Mouse (Mus musculus) lung, embryonic 14.5 days (tissue): ENCODE results near the gene Golgb1. TPM values are rescaled to one million over a fixed set of nuclear protein-coding genes. Genes with fewer than 3 reads are reported as not detected.
"Not testable (repeated sequence)": the region's sequence is repeated elsewhere in the genome, so short reads cannot be mapped to it uniquely, and the experiment has no call there.

ENCODE experiments used
- ATAC-seq: fragments of 200-750 bp; cut with Nextera tagmentation; 2 replicates; pipeline ENCODE4 v1.8.0; 2017; ENCODE audit warnings: mild to moderate bottlenecking, moderate TSS enrichment, moderate library complexity; ENCODE audit not compliant: insufficient read depth
- DNase-seq: peaks from one replicate; pipeline ENCODE4 v3.0.0-alpha.2; 2015
- H3K27ac ChIP-seq: fragments of 300-500 bp; sonication (generic); 2 replicates; pipeline ENCODE4 v1.5.1; 2014; ENCODE audit warnings: low read depth, mild to moderate bottlenecking, moderate library complexity
- H3K27me3 ChIP-seq: fragments of 300-500 bp; sonication (generic); 2 replicates; pipeline ENCODE4 v1.6.1; 2014; ENCODE audit warnings: low read length, control low read depth; ENCODE audit not compliant: insufficient read depth
- H3K36me3 ChIP-seq: fragments of 300-500 bp; sonication (generic); 2 replicates; pipeline ENCODE4 v1.6.1; 2014; ENCODE audit warnings: control low read depth; ENCODE audit not compliant: insufficient read depth
- H3K4me1 ChIP-seq: fragments of 300-500 bp; sonication (generic); 2 replicates; pipeline ENCODE4 v1.6.1; 2014; ENCODE audit warnings: antibody characterized with exemption, control low read depth; ENCODE audit not compliant: insufficient read depth
- H3K4me2 ChIP-seq: fragments of 300-500 bp; sonication (generic); 2 replicates; pipeline ENCODE4 v1.6.1; 2014; ENCODE audit warnings: mild to moderate bottlenecking
- H3K4me3 ChIP-seq: fragments of 300-500 bp; sonication (generic); 2 replicates; pipeline ENCODE4 v1.5.1; 2014; ENCODE audit warnings: low read depth, low read length
- H3K9ac ChIP-seq: fragments of 300-500 bp; sonication (generic); 2 replicates; pipeline ENCODE4 v1.6.1; 2014
- H3K9me3 ChIP-seq: fragments of 300-500 bp; sonication (generic); 2 replicates; pipeline ENCODE4 v1.6.1; 2016; ENCODE audit warnings: low read depth, low read length, control low read depth
- CTCF ChIP-seq: IDR thresholded peaks from 2 replicates; pipeline ENCODE4 v1.5.1; 2016; ENCODE audit warnings: antibody characterized with exemption, low read depth
- WGBS: fragments of 180-500 bp; shearing (Covaris S2); extraction: QIAGEN DNeasy Blood & Tissue Kit; methylation state at CpG from one replicate; pipeline ENCODE4 v1.1.7; 2014; 5-methylcytosine and 5-hydroxymethylcytosine counted together
- polyA plus RNA-seq: library from polyadenylated mRNA; unstranded; fragments of >200 nt; fragmentation: Nextera tagmentation; extraction: Ambion mirVana; gene quantifications from 2 replicates; pipeline ENCODE4 v1.2.1, GENCODE M21; 2014

The Golgb1 gene
- polyA plus RNA-seq, result 89.9 and 96.8 TPM in 2 replicates

- peak within 1 kb of the TSS; percentile 68 for H3K4me2 ChIP-seq
- peak within 1 kb of the TSS; percentile 73 for H3K27ac ChIP-seq
- peak; percentile 99 for DNase-seq
- H3K4me3 ChIP-seq, result peak within 1 kb of the TSS; percentile 79
- peak within 1 kb of the TSS; percentile 85 for H3K9ac ChIP-seq
- peaks cover 16% of the 10 kb centered on the region for H3K36me3 ChIP-seq
- no peaks in the 10 kb centered on the region for H3K4me1 ChIP-seq
- H3K27me3 ChIP-seq, result no peaks in the 10 kb centered on the region
- peak; percentile 100 for ATAC-seq
- no peak for TF ChIP-seq CTCF
- H3K9me3 ChIP-seq, result no peaks in the 10 kb centered on the region
- under 1% methylated on average over 43 of the region's 43 CpGs for WGBS
Measured at GRCm38 (mm10) chr16:36874583-36875275, at the start of gene Golgb1, which contains the start of gene Eaf2. Golgb1 (plus strand) TSS chr16:36875140. Eaf2 (minus strand) TSS chr16:36875003.

GRCm38 (mm10) chr16:36827611-36828053 lies 47.3 kb upstream of the Golgb1 start:
- no peak for DNase-seq
- TF ChIP-seq CTCF, result no peak
- Histone ChIP-seq H3K27ac (no peak overlapping the region), H3K27me3 (no peaks in the 10 kb centered on the region), H3K9ac (peak overlapping the region; percentile 88), H3K9me3 (no peaks in the 10 kb centered on the region), H3K36me3 (peaks cover 5% of the 10 kb centered on the region), H3K4me2 (peak overlapping the region; percentile 86), H3K4me1 (no peaks in the 10 kb centered on the region), H3K4me3 (peak overlapping the region; percentile 87)
- 5% methylated on average over 11 of the region's 11 CpGs for WGBS
- no peak for ATAC-seq

GRCm38 (mm10) chr16:36828054-36828786 lies 46.7 kb upstream of the Golgb1 start, which contains the start of gene Iqcb1:
Iqcb1 (plus strand) TSS chr16:36828385.
- no peaks in the 10 kb centered on the region for H3K9me3 ChIP-seq
- H3K4me1 ChIP-seq, result no peaks in the 10 kb centered on the region
- H3K36me3 ChIP-seq, result peaks cover 5% of the 10 kb centered on the region
- peak within 1 kb of the TSS; percentile 88 for H3K9ac ChIP-seq
- peak; percentile 87 for DNase-seq
- H3K27me3 ChIP-seq, result no peaks in the 10 kb centered on the region
- TF ChIP-seq CTCF, result 0 out of 2 replicates have a peak, but pooled peaks have one; percentile 2
- peak within 1 kb of the TSS; percentile 37; the same call in 1 of the 2 replicates for H3K27ac ChIP-seq
- peak within 1 kb of the TSS; percentile 87 for H3K4me3 ChIP-seq
- under 1% methylated on average over 62 of the region's 64 CpGs for WGBS
- H3K4me2 ChIP-seq, result peak within 1 kb of the TSS; percentile 86
- peak; percentile 99 for ATAC-seq

GRCm38 (mm10) chr16:36828820-36829219 lies 46.1 kb upstream of the Golgb1 start:
- TF ChIP-seq CTCF, result no peak
- Histone ChIP-seq H3K9me3 (no peaks in the 10 kb centered on the region), H3K4me3 (peak overlapping the region; percentile 87), H3K36me3 (peaks cover 5% of the 10 kb centered on the region), H3K27me3 (no peaks in the 10 kb centered on the region), H3K4me1 (no peaks in the 10 kb centered on the region), H3K4me2 (peak overlapping the region; percentile 86), H3K9ac (peak overlapping the region; percentile 88), H3K27ac (no peak overlapping the region)
- ATAC-seq (peak; percentile 22), DNase-seq (peak; percentile 21)
- 3% methylated on average over 11 of the region's 11 CpGs for WGBS

- WGBS, result 85% methylated on average over 1 of the region's 1 CpGs
- H3K27ac ChIP-seq, H3K4me1 ChIP-seq, H3K9me3 ChIP-seq, H3K4me3 ChIP-seq, H3K4me2 ChIP-seq, H3K9ac ChIP-seq, H3K27me3 ChIP-seq, ATAC-seq, DNase-seq: not testable (repeated sequence)
- peaks cover 26% of the 10 kb centered on the region for H3K36me3 ChIP-seq
Measured at GRCm38 (mm10) chr16:36846894-36847293, 28.0 kb upstream of the Golgb1 start.

GRCm38 (mm10) chr16:36851202-36851601 lies 23.7 kb upstream of the Golgb1 start:
- H3K9me3 ChIP-seq, result no peaks in the 10 kb centered on the region
- 87% methylated on average over 3 of the region's 3 CpGs for WGBS
- DNase-seq, result no peak
- no peak overlapping the region for H3K9ac ChIP-seq
- TF ChIP-seq CTCF, result no peak
- ATAC-seq, result no peak
- no peak overlapping the region for H3K4me2 ChIP-seq
- no peaks in the 10 kb centered on the region for H3K4me1 ChIP-seq
- no peak overlapping the region for H3K27ac ChIP-seq
- no peaks in the 10 kb centered on the region for H3K27me3 ChIP-seq
- H3K4me3 ChIP-seq, result no peak overlapping the region
- peaks cover 19% of the 10 kb centered on the region for H3K36me3 ChIP-seq

- no peaks in the 10 kb centered on the region for H3K9me3 ChIP-seq
- no peak overlapping the region for H3K9ac ChIP-seq
- no peak for TF ChIP-seq CTCF
- no peak for ATAC-seq
- H3K4me3 ChIP-seq, result no peak overlapping the region
- no peak for DNase-seq
- H3K4me1 ChIP-seq, result no peaks in the 10 kb centered on the region
- WGBS, result 92% methylated on average over 3 of the region's 3 CpGs
- no peaks in the 10 kb centered on the region for H3K27me3 ChIP-seq
- no peak overlapping the region for H3K4me2 ChIP-seq
- peaks cover 38% of the 10 kb centered on the region for H3K36me3 ChIP-seq
- H3K27ac ChIP-seq, result no peak overlapping the region
Measured at GRCm38 (mm10) chr16:36863585-36863984, 11.4 kb upstream of the Golgb1 start.
